Mouse (Mus musculus) stomach, postnatal 0 days (tissue): ENCODE measurements around the gene Actr10.

ENCODE experiments used
- CTCF ChIP-seq: IDR thresholded peaks from 2 replicates; pipeline ENCODE4 v1.5.1; 2016; ENCODE audit warnings: antibody characterized with exemption, low read depth, mild to moderate bottlenecking, moderate library complexity
- EP300 ChIP-seq: optimal IDR thresholded peaks from 2 replicates; pipeline ENCODE3; 2016; ENCODE audit warnings: antibody characterized with exemption

DNA sequence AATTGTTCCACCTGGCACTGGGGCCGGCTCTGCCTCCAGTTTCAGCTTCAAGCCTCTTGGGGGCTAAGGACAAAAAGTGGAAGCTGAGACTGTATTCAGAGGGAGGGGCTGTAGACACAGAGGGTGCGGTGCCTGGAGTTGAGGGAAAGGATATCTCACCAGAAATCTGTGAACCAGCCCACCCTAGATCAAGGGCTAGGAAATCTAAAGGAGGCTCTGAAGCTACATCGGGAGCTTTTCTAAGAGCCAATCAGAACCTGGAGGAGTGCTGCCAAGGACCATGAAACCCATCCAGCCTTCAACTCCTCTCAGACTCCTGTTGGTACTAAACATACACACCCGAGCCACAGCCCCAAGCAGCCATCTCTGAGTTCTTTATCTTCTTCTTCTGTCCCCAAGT lies 29.6 kb upstream of the Actr10 start:
- no peak for TF ChIP-seq CTCF
- TF ChIP-seq EP300 = no peak
